Mouse (Mus musculus): ENCODE measurements around the gene Hhat.

- TF ChIP-seq GATA1 (IDR thresholded peaks at IDR 0.05; ENCODE audit: low read length) = no peak
- TF ChIP-seq TAL1 (IDR thresholded peaks at IDR 0.05; ENCODE audit: low read length) = no peak
Observed at GRCm38 (mm10) chr1:192606876-192607275, 164.1 kb downstream of the Hhat start.

All from erythroblast, embryonic 14.5 days (primary cell).